ENCODE assay signal across 8 mouse cellular contexts in genomic region chr11:78178859-78179437, GRCm38 (mm10). TPM values are rescaled to one million over a fixed set of nuclear protein-coding genes. Genes with fewer than 3 reads are reported as not detected.
DNase-seq lines count a peak whose midpoint lies in the region; ATAC-seq and TF ChIP-seq lines count a peak whose summit lies in the region.

No protein-coding gene starts in this region.

- no peak for TF ChIP-seq CTCF in bone marrow, adult 2 months (IDR thresholded peaks at IDR 0.05; ENCODE audit: control insufficient read depth, insufficient read depth, low read length)
- no peak for TF ChIP-seq CTCF in intestine, postnatal 0 days (IDR thresholded peaks at IDR 0.05; ENCODE audit: low read depth)

- H3K36me3 ChIP-seq in megakaryocyte, embryonic 14.5 days (replicated peaks; ENCODE audit: low read length) = peaks cover 33% of the 10 kb centered on the region
- peaks cover 19% of the 10 kb centered on the region for H3K36me3 ChIP-seq in forebrain, embryonic 16.5 days (ENCODE audit: control insufficient read depth, insufficient read depth)
- H3K36me3 ChIP-seq in intestine, postnatal 0 days (ENCODE audit: control insufficient read depth, insufficient read depth) = peaks cover 19% of the 10 kb centered on the region
- H3K36me3 ChIP-seq in liver, embryonic 11.5 days (ENCODE audit: control insufficient read depth, insufficient read depth, low read length) = peaks cover 26% of the 10 kb centered on the region

- peak overlapping the region; percentile 98 for H3K4me3 ChIP-seq in megakaryocyte, embryonic 14.5 days (replicated peaks)
- peak overlapping the region; percentile 86 for H3K4me3 ChIP-seq in bone marrow, adult 2 months (replicated peaks; ENCODE audit: control insufficient read depth, low read depth, low read length)
- peak overlapping the region; percentile 44 for H3K4me3 ChIP-seq in forebrain, embryonic 16.5 days (replicated peaks; ENCODE audit: low read length)
- H3K4me3 ChIP-seq in intestine, postnatal 0 days (ENCODE audit: low read depth, low read length) = peak overlapping the region; percentile 69
- H3K4me3 ChIP-seq in liver, embryonic 11.5 days (ENCODE audit: low read depth, low read length) = peak overlapping the region; percentile 98

- H3K9me3 ChIP-seq in megakaryocyte, embryonic 14.5 days = no peaks in the 10 kb centered on the region
- H3K9me3 ChIP-seq in forebrain, embryonic 16.5 days (ENCODE audit: control insufficient read depth, low read length) = no peaks in the 10 kb centered on the region
- H3K9me3 ChIP-seq in intestine, postnatal 0 days (ENCODE audit: control insufficient read depth) = no peaks in the 10 kb centered on the region
- no peaks in the 10 kb centered on the region for H3K9me3 ChIP-seq in liver, embryonic 11.5 days (ENCODE audit: control insufficient read depth, low read length)

- H3K4me2 ChIP-seq in forebrain, embryonic 16.5 days (ENCODE audit: low read length) = peak overlapping the region; percentile 68
- H3K4me2 ChIP-seq in intestine, postnatal 0 days (replicated peaks; ENCODE audit: low read depth) = peak overlapping the region; percentile 94
- peak overlapping the region; percentile 92 for H3K4me2 ChIP-seq in liver, embryonic 11.5 days

- WGBS in bone marrow, adult 2 months = 3% methylated on average over 29 of the region's 29 CpGs
- 2% methylated on average over 29 of the region's 29 CpGs for WGBS in forebrain, embryonic 16.5 days
- WGBS in intestine, postnatal 0 days = 2% methylated on average over 29 of the region's 29 CpGs
- 1% methylated on average over 29 of the region's 29 CpGs for WGBS in liver, embryonic 11.5 days

- TF ChIP-seq POLR2A in bone marrow, adult 2 months (IDR thresholded peaks at IDR 0.05; ENCODE audit: borderline replicate concordance, control insufficient read depth, low read depth, low read length) = no peak

- no peak for ATAC-seq in megakaryocyte, adult 5-6 weeks (ENCODE audit: poor library complexity, severe bottlenecking)
- ATAC-seq in forebrain, embryonic 16.5 days = no peak
- ATAC-seq in intestine, postnatal 0 days = peak; percentile 2; the same call in 1 of the 2 replicates
- peak; percentile 6; the same call in 1 of the 2 replicates for ATAC-seq in liver, embryonic 11.5 days (replicated peaks; ENCODE audit: low FRiP score)
- ATAC-seq in megakaryocyte-erythroid progenitor cell, adult 5-6 weeks (replicated peaks; ENCODE audit: low FRiP score, low TSS enrichment, poor library complexity, severe bottlenecking) = no peak

- peak overlapping the region; percentile 83 for H3K27ac ChIP-seq in bone marrow, adult 2 months (ENCODE audit: control insufficient read depth, insufficient read depth, low read depth, low read length, poor library complexity)
- peak overlapping the region; percentile 86 for H3K27ac ChIP-seq in forebrain, embryonic 16.5 days (ENCODE audit: low read length)
- H3K27ac ChIP-seq in intestine, postnatal 0 days (ENCODE audit: low read depth, low read length) = peak overlapping the region; percentile 92
- peak overlapping the region; percentile 98 for H3K27ac ChIP-seq in liver, embryonic 11.5 days (ENCODE audit: low read depth, low read length)

- DNase-seq in liver, embryonic 11.5 days (ENCODE audit: low spot score) = peak; percentile 88
- peak; percentile 54 for DNase-seq in naive thymus-derived CD4-positive, alpha-beta T cell, adult 2 months (ENCODE audit: low read depth)

- H3K4me1 ChIP-seq in megakaryocyte, embryonic 14.5 days = peaks cover 64% of the 10 kb centered on the region
- H3K4me1 ChIP-seq in bone marrow, adult 2 months (ENCODE audit: control insufficient read depth, insufficient read depth, low read length) = no peaks in the 10 kb centered on the region; the same call in none of the 2 replicates
- peaks cover 54% of the 10 kb centered on the region for H3K4me1 ChIP-seq in forebrain, embryonic 16.5 days (replicated peaks; ENCODE audit: control insufficient read depth, insufficient read depth, low read length)
- no peaks in the 10 kb centered on the region for H3K4me1 ChIP-seq in intestine, postnatal 0 days (replicated peaks; ENCODE audit: control insufficient read depth, insufficient read depth, low read length)
- peaks cover 24% of the 10 kb centered on the region for H3K4me1 ChIP-seq in liver, embryonic 11.5 days (replicated peaks; ENCODE audit: control insufficient read depth, insufficient read depth, low read length)

- H3K9ac ChIP-seq in forebrain, embryonic 16.5 days (replicated peaks; ENCODE audit: low read depth, low read length) = peak overlapping the region; percentile 58
- peak overlapping the region; percentile 65 for H3K9ac ChIP-seq in intestine, postnatal 0 days (ENCODE audit: low read depth, low read length)
- peak overlapping the region; percentile 95 for H3K9ac ChIP-seq in liver, embryonic 11.5 days (ENCODE audit: low read depth, low read length)

- H3K27me3 ChIP-seq in megakaryocyte, embryonic 14.5 days (replicated peaks) = no peaks in the 10 kb centered on the region
- no peaks in the 10 kb centered on the region for H3K27me3 ChIP-seq in forebrain, embryonic 16.5 days (replicated peaks; ENCODE audit: control insufficient read depth, insufficient read depth, low read length)
- H3K27me3 ChIP-seq in intestine, postnatal 0 days (replicated peaks; ENCODE audit: control insufficient read depth, insufficient read depth, low read length) = no peaks in the 10 kb centered on the region
- no peaks in the 10 kb centered on the region for H3K27me3 ChIP-seq in liver, embryonic 11.5 days (replicated peaks; ENCODE audit: control insufficient read depth, insufficient read depth, low read length)

RNA-seq across cellular contexts. Expression of gene Tlcd1, which starts 2.4 kb away (rescaled TPM):
- 35.9 and 67.9 TPM in 2 replicates for polyA plus RNA-seq in megakaryocyte, embryonic 14.5 days (2012; ENCODE audit: insufficient read depth, low replicate concordance)
- 0.76 and 2.8 TPM in 2 replicates for total RNA-seq in megakaryocyte, adult 5-6 weeks (2015)
- 1.0 and 1.3 TPM in 2 replicates for total RNA-seq in megakaryocyte, adult 5-6 weeks (2017)
- polyA plus RNA-seq in bone marrow, adult 2 months (2011; ENCODE audit: insufficient read depth, insufficient read length, low replicate concordance, missing spikeins) = 48.0 and 66.6 TPM in 2 replicates
- polyA plus RNA-seq in forebrain, embryonic 16.5 days (2015; fragmentation: Nextera tagmentation; extraction: Ambion mirVana) = 5.4 and 6.5 TPM in 2 replicates
- polyA plus RNA-seq in intestine, postnatal 0 days (2015; fragmentation: Nextera tagmentation; extraction: Ambion mirVana) = 14.1 and 16.1 TPM in 2 replicates
- 52.5 and 57.5 TPM in 2 replicates for polyA plus RNA-seq in liver, embryonic 11.5 days (2014; fragmentation: Nextera tagmentation; extraction: Ambion mirVana)
- 24.4 and 25.2 TPM in 2 replicates for total RNA-seq in megakaryocyte-erythroid progenitor cell, adult 5-6 weeks (2014; fragmentation: Nextera tagmentation)
- total RNA-seq in megakaryocyte-erythroid progenitor cell, adult 5-6 weeks (2017) = 13.3 and 19.6 TPM in 2 replicates

RNA-seq across cellular contexts. Expression of gene Nek8, which starts 2.5 kb away (rescaled TPM):
- polyA plus RNA-seq in megakaryocyte, embryonic 14.5 days (2012; ENCODE audit: insufficient read depth, low replicate concordance) = 1.3 and 2.2 TPM in 2 replicates
- total RNA-seq in megakaryocyte, adult 5-6 weeks (2015) = 2.4 and 8.6 TPM in 2 replicates
- total RNA-seq in megakaryocyte, adult 5-6 weeks (2017) = 2.1 and 6.9 TPM in 2 replicates
- 10.4 and 17.8 TPM in 2 replicates for polyA plus RNA-seq in bone marrow, adult 2 months (2011; ENCODE audit: insufficient read depth, insufficient read length, low replicate concordance, missing spikeins)
- 5.1 and 6.0 TPM in 2 replicates for polyA plus RNA-seq in forebrain, embryonic 16.5 days (2015; fragmentation: Nextera tagmentation; extraction: Ambion mirVana)
- 5.7 and 5.8 TPM in 2 replicates for polyA plus RNA-seq in intestine, postnatal 0 days (2015; fragmentation: Nextera tagmentation; extraction: Ambion mirVana)
- 13.1 and 14.3 TPM in 2 replicates for polyA plus RNA-seq in liver, embryonic 11.5 days (2014; fragmentation: Nextera tagmentation; extraction: Ambion mirVana)
- total RNA-seq in megakaryocyte-erythroid progenitor cell, adult 5-6 weeks (2014; fragmentation: Nextera tagmentation) = 26.7 and 38.5 TPM in 2 replicates
- total RNA-seq in megakaryocyte-erythroid progenitor cell, adult 5-6 weeks (2017) = 3.7 and 7.4 TPM in 2 replicates

RNA-seq across cellular contexts. Expression of gene Rpl23a, which starts 4.4 kb away (rescaled TPM):
- polyA plus RNA-seq in megakaryocyte, embryonic 14.5 days (2012; ENCODE audit: insufficient read depth, low replicate concordance) = 151 and 1,521 TPM in 2 replicates
- total RNA-seq in megakaryocyte, adult 5-6 weeks (2015) = 2,467 and 2,664 TPM in 2 replicates
- 2,641 and 2,675 TPM in 2 replicates for total RNA-seq in megakaryocyte, adult 5-6 weeks (2017)
- polyA plus RNA-seq in bone marrow, adult 2 months (2011; ENCODE audit: insufficient read depth, insufficient read length, low replicate concordance, missing spikeins) = 181 and 299 TPM in 2 replicates
- polyA plus RNA-seq in forebrain, embryonic 16.5 days (2015; fragmentation: Nextera tagmentation; extraction: Ambion mirVana) = 758 and 831 TPM in 2 replicates
- polyA plus RNA-seq in intestine, postnatal 0 days (2015; fragmentation: Nextera tagmentation; extraction: Ambion mirVana) = 762 and 768 TPM in 2 replicates
- polyA plus RNA-seq in liver, embryonic 11.5 days (2014; fragmentation: Nextera tagmentation; extraction: Ambion mirVana) = 1,588 and 1,766 TPM in 2 replicates
- 5,168 and 5,735 TPM in 2 replicates for total RNA-seq in megakaryocyte-erythroid progenitor cell, adult 5-6 weeks (2014; fragmentation: Nextera tagmentation)
- 4,325 and 4,755 TPM in 2 replicates for total RNA-seq in megakaryocyte-erythroid progenitor cell, adult 5-6 weeks (2017)

RNA-seq across cellular contexts. Expression of gene Rab34, which starts 9.3 kb away (rescaled TPM):
- polyA plus RNA-seq in megakaryocyte, embryonic 14.5 days (2012; ENCODE audit: insufficient read depth, low replicate concordance) = 4.5 TPM in 1 of 2 replicates, not detected in the other
- not detected in 2 replicates for total RNA-seq in megakaryocyte, adult 5-6 weeks (2015)
- 1.3 TPM in 1 of 2 replicates, not detected in the other for total RNA-seq in megakaryocyte, adult 5-6 weeks (2017)
- 5.2 and 8.6 TPM in 2 replicates for polyA plus RNA-seq in bone marrow, adult 2 months (2011; ENCODE audit: insufficient read depth, insufficient read length, low replicate concordance, missing spikeins)
- polyA plus RNA-seq in forebrain, embryonic 16.5 days (2015; fragmentation: Nextera tagmentation; extraction: Ambion mirVana) = 53.9 and 56.9 TPM in 2 replicates
- polyA plus RNA-seq in intestine, postnatal 0 days (2015; fragmentation: Nextera tagmentation; extraction: Ambion mirVana) = 33.9 and 35.4 TPM in 2 replicates
- 42.6 and 45.3 TPM in 2 replicates for polyA plus RNA-seq in liver, embryonic 11.5 days (2014; fragmentation: Nextera tagmentation; extraction: Ambion mirVana)
- total RNA-seq in megakaryocyte-erythroid progenitor cell, adult 5-6 weeks (2014; fragmentation: Nextera tagmentation) = 4.8 TPM in 1 of 2 replicates, not detected in the other
- not detected in 2 replicates for total RNA-seq in megakaryocyte-erythroid progenitor cell, adult 5-6 weeks (2017)

RNA-seq across cellular contexts. Expression of gene Traf4, which starts 13.6 kb away (rescaled TPM):
- 4.8 and 6.3 TPM in 2 replicates for polyA plus RNA-seq in megakaryocyte, embryonic 14.5 days (2012; ENCODE audit: insufficient read depth, low replicate concordance)
- 1.3 TPM in 2 replicates for total RNA-seq in megakaryocyte, adult 5-6 weeks (2015)
- 0.51 and 2.2 TPM in 2 replicates for total RNA-seq in megakaryocyte, adult 5-6 weeks (2017)
- polyA plus RNA-seq in bone marrow, adult 2 months (2011; ENCODE audit: insufficient read depth, insufficient read length, low replicate concordance, missing spikeins) = 20.6 and 30.0 TPM in 2 replicates
- 122 and 124 TPM in 2 replicates for polyA plus RNA-seq in forebrain, embryonic 16.5 days (2015; fragmentation: Nextera tagmentation; extraction: Ambion mirVana)
- polyA plus RNA-seq in intestine, postnatal 0 days (2015; fragmentation: Nextera tagmentation; extraction: Ambion mirVana) = 30.8 and 30.9 TPM in 2 replicates
- 53.8 and 57.6 TPM in 2 replicates for polyA plus RNA-seq in liver, embryonic 11.5 days (2014; fragmentation: Nextera tagmentation; extraction: Ambion mirVana)
- total RNA-seq in megakaryocyte-erythroid progenitor cell, adult 5-6 weeks (2014; fragmentation: Nextera tagmentation) = 30.3 and 39.1 TPM in 2 replicates
- total RNA-seq in megakaryocyte-erythroid progenitor cell, adult 5-6 weeks (2017) = 10.3 and 18.0 TPM in 2 replicates

Comparison
In these comparisons a context has a peak if more than half of its experiments do, and no peak if none do; other contexts are left out.
1. H3K4me3 ChIP-seq: peak in every context shown above with its lines; median percentile 98 in megakaryocyte, embryonic 14.5 days; 98 in liver, embryonic 11.5 days; 86 in bone marrow, adult 2 months; 69 in intestine, postnatal 0 days; 44 in forebrain, embryonic 16.5 days.
2. ATAC-seq: peak in intestine, postnatal 0 days (single experiment) and liver, embryonic 11.5 days (single experiment); none in megakaryocyte, adult 5-6 weeks (single experiment), forebrain, embryonic 16.5 days (single experiment) and megakaryocyte-erythroid progenitor cell, adult 5-6 weeks (single experiment).
3. Peak in every context shown above with its lines, with median percentiles within 50 percentile points of each other: H3K27ac ChIP-seq, H3K4me2 ChIP-seq and H3K9ac ChIP-seq.